ENCODE assay signal across 8 mouse cellular contexts in the genomic region with DNA sequence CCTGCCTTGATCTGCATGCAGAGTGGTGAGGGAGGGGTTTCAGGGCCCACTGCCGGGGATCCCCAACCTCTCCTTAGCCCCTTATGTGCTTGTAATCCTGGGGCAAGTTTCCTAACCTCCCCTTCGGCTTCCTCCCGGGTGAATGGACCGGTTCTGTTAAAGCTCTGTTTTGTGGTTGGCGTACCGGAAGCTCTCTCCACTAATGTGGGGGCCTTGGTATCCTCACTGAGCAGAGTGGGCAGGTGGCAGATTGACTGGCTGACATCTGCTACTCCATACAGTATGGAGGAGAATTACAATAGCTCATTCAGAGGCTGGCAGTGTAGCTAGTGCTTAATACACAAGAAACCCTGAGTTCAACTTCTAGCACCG. TPM values are rescaled to one million over a fixed set of nuclear protein-coding genes. Genes with fewer than 3 reads are reported as not detected.
A peak's percentile ranks its signal among the peaks of the same experiment; 100 is the strongest.
DNase-seq lines count a peak whose midpoint lies in the region; ATAC-seq and TF ChIP-seq lines count a peak whose summit lies in the region.

No protein-coding gene starts in this region.

- peak overlapping the region; percentile 92 for H3K4me3 ChIP-seq in heart, embryonic 10.5 days
- peak overlapping the region; percentile 88 for H3K4me3 ChIP-seq in G1E (ENCODE audit: low read depth, low read length)
- H3K4me3 ChIP-seq in embryonic fibroblast, embryonic 13.5 days (ENCODE audit: insufficient read depth, low read length): peak overlapping the region; percentile 78
- H3K4me3 ChIP-seq in liver, embryonic 14.5 days (ENCODE audit: insufficient read depth in 1 of 2, low read depth in 2 of 2, low read length in 2 of 2): peak overlapping the region; percentile 64 to 86

- 0 out of 2 replicates have a peak, but pooled peaks cover 3% of the 10 kb centered on the region for H3K36me3 ChIP-seq in heart, embryonic 10.5 days
- peaks cover 31% of the 10 kb centered on the region for H3K36me3 ChIP-seq in G1E (replicated peaks)
- no peaks in the 10 kb centered on the region for H3K36me3 ChIP-seq in liver, embryonic 14.5 days (replicated peaks; ENCODE audit: control insufficient read depth, insufficient read depth, low read depth)

- peak overlapping the region; percentile 95 for H3K27ac ChIP-seq in heart, embryonic 10.5 days
- H3K27ac ChIP-seq in embryonic fibroblast, embryonic 13.5 days (ENCODE audit: insufficient read depth, low read length): peak overlapping the region; percentile 74
- no peak overlapping the region for H3K27ac ChIP-seq in liver, embryonic 14.5 days

- peak; percentile 18; the same call in 1 of the 2 replicates for ATAC-seq in G1E (ENCODE audit: extremely low read depth, insufficient number of reproducible peaks, low FRiP score, poor library complexity, severe bottlenecking)
- ATAC-seq in inflammation-experienced regulatory T-cells, adult 6 months: peak; percentile 38
- ATAC-seq in liver, embryonic 14.5 days (ENCODE audit: insufficient read depth): no peak

- TF ChIP-seq CTCF in G1E (IDR thresholded peaks at IDR 0.05; ENCODE audit: low read depth, low read length): no peak
- TF ChIP-seq CTCF in embryonic fibroblast, embryonic 13.5 days (IDR thresholded peaks at IDR 0.05; ENCODE audit: borderline replicate concordance, insufficient read depth, low read length): no peak
- no peak for TF ChIP-seq CTCF in liver, embryonic 14.5 days (IDR thresholded peaks at IDR 0.05; ENCODE audit: low read depth)

- TF ChIP-seq POLR2A in embryonic fibroblast, embryonic 13.5 days (IDR thresholded peaks at IDR 0.05; ENCODE audit: low read depth, low read length): no peak

- H3K4me1 ChIP-seq in heart, embryonic 10.5 days: peaks cover 20% of the 10 kb centered on the region
- peaks cover 39% of the 10 kb centered on the region for H3K4me1 ChIP-seq in G1E (ENCODE audit: insufficient read depth, low read depth, low read length)
- no peaks in the 10 kb centered on the region for H3K4me1 ChIP-seq in embryonic fibroblast, embryonic 13.5 days (ENCODE audit: control insufficient read depth, insufficient read depth, low read length)
- H3K4me1 ChIP-seq in liver, embryonic 14.5 days (replicated peaks; ENCODE audit: control insufficient read depth in 2 of 2, insufficient read depth in 2 of 2, low read length in 1 of 2): peaks cover 8 to 11% of the 10 kb centered on the region in 2 experiments

- peak overlapping the region; percentile 82 for H3K4me2 ChIP-seq in liver, embryonic 14.5 days (ENCODE audit: low read depth)

- H3K9ac ChIP-seq in liver, embryonic 14.5 days (replicated peaks): peak overlapping the region; percentile 68

- DNase-seq in heart, embryonic 10.5 days (ENCODE audit: low spot score): no peak
- DNase-seq in heart, postnatal 14 days: no peak
- peak; percentile 16 for DNase-seq in G1E (ENCODE audit: low spot score)
- DNase-seq in liver, embryonic 14.5 days (ENCODE audit: low read depth in 3 of 3, low spot score in 3 of 3): no peak
- peak; percentile 16 for DNase-seq in right cerebral cortex, postnatal 4 days
- DNase-seq in adrenal gland, postnatal 25 days: no peak

- no peak for TF ChIP-seq EP300 in liver, embryonic 14.5 days (IDR thresholded peaks at IDR 0.05; ENCODE audit: low read depth)

- no peaks in the 10 kb centered on the region for H3K27me3 ChIP-seq in heart, embryonic 10.5 days (ENCODE audit: insufficient read depth, poor library complexity, severe bottlenecking)
- no peaks in the 10 kb centered on the region for H3K27me3 ChIP-seq in G1E (ENCODE audit: insufficient read depth, low read length)
- no peaks in the 10 kb centered on the region for H3K27me3 ChIP-seq in liver, embryonic 14.5 days (ENCODE audit: control insufficient read depth, insufficient read depth, low read length)

- WGBS in heart, embryonic 10.5 days: 8% methylated on average over 7 of the region's 7 CpGs
- WGBS in liver, embryonic 14.5 days (ENCODE audit: insufficient replicate concordance): 6% methylated on average over 7 of the region's 7 CpGs

- no peaks in the 10 kb centered on the region for H3K9me3 ChIP-seq in heart, embryonic 10.5 days
- no peaks in the 10 kb centered on the region for H3K9me3 ChIP-seq in G1E (replicated peaks)
- H3K9me3 ChIP-seq in liver, embryonic 14.5 days (ENCODE audit: control insufficient read depth, low read length): no peaks in the 10 kb centered on the region

- intact Hi-C loops in heart, postnatal 14 days (cut with DNase I): no loop called here

RNA-seq across cellular contexts. Expression of a gene that starts 0.8 kb away (rescaled TPM):
- 207 and 240 TPM in 2 replicates for polyA plus RNA-seq in heart, embryonic 10.5 days (2016; fragmentation: Nextera tagmentation; extraction: Ambion mirVana)
- 100 to 1,000 TPM; 115 to 129 TPM for total RNA-seq in heart, postnatal 14 days (2021)
- total RNA-seq in G1E (2014; fragmentation: Nextera tagmentation) (113 and 120 TPM in 2 replicates), G1E (2017) (171 and 187 TPM in 2 replicates)
- 240 and 252 TPM in 2 replicates for polyA plus RNA-seq in G1E (2012)
- polyA plus RNA-seq in embryonic fibroblast, embryonic 13.5 days (2011; ENCODE audit: insufficient read length, low read depth, missing spikeins): 260 and 300 TPM in 2 replicates
- 100 to 1,000 TPM in 2 of 3 experiments, 10 to 100 TPM in 1; 98.5 to 137 (median 126) TPM for polyA plus RNA-seq in inflammation-experienced regulatory T-cells, adult 6 months (2017; shearing (Covaris generic))
- polyA plus RNA-seq in liver, embryonic 14.5 days (2012; rRNA removed): 23.8 and 41.8 TPM in 2 replicates
- 110 and 113 TPM in 2 replicates for polyA plus RNA-seq in liver, embryonic 14.5 days (2014; fragmentation: Nextera tagmentation; extraction: Ambion mirVana)
- total RNA-seq in adrenal gland, postnatal 25 days (2021): 95.6 and 109 TPM in 2 replicates

RNA-seq across cellular contexts. Expression of a gene that starts 27.6 kb away (rescaled TPM):
- polyA plus RNA-seq in heart, embryonic 10.5 days (2016; fragmentation: Nextera tagmentation; extraction: Ambion mirVana): 18.0 and 19.8 TPM in 2 replicates
- total RNA-seq in heart, postnatal 14 days (2021): 1 to 10 TPM; 7.7 to 8.0 TPM
- total RNA-seq in G1E (2014; fragmentation: Nextera tagmentation): 2.7 and 6.7 TPM in 2 replicates
- total RNA-seq in G1E (2017): 15.7 and 18.3 TPM in 2 replicates
- polyA plus RNA-seq in G1E (2012): 13.0 and 16.9 TPM in 2 replicates
- polyA plus RNA-seq in embryonic fibroblast, embryonic 13.5 days (2011; ENCODE audit: insufficient read length, low read depth, missing spikeins): 3.4 and 5.8 TPM in 2 replicates
- 1 to 10 TPM; 5.9 to 7.6 (median 5.9) TPM for polyA plus RNA-seq in inflammation-experienced regulatory T-cells, adult 6 months (2017; shearing (Covaris generic))
- polyA plus RNA-seq in liver, embryonic 14.5 days (2012; rRNA removed): 2.6 and 4.3 TPM in 2 replicates
- 7.1 and 7.4 TPM in 2 replicates for polyA plus RNA-seq in liver, embryonic 14.5 days (2014; fragmentation: Nextera tagmentation; extraction: Ambion mirVana)
- total RNA-seq in adrenal gland, postnatal 25 days (2021): 12.3 and 13.8 TPM in 2 replicates

Comparison
In these comparisons a context has a peak if more than half of its experiments do, and no peak if none do; other contexts are left out.
1. DNase-seq: peak in G1E (single experiment) and right cerebral cortex, postnatal 4 days (single experiment); none in heart, embryonic 10.5 days (single experiment), heart, postnatal 14 days (0 of 2), liver, embryonic 14.5 days (0 of 3) and adrenal gland, postnatal 25 days (single experiment).
2. Peak in every context shown above with its lines, with median percentiles within 50 percentile points of each other: H3K4me3 ChIP-seq.